Mouse (Mus musculus) cerebellum, adult 2 months (tissue): Measurements from ENCODE around the gene Abcg1. TPM values are rescaled to one million over a fixed set of nuclear protein-coding genes. Genes with fewer than 3 reads are reported as not detected.

Source experiments
- DNase-seq, 2 experiments: peaks; one replicate each; pipeline ENCODE4 v3.0.0; 2021
- H3K27ac ChIP-seq: fragments of 200-500 bp; 2 replicates; pipeline ENCODE4 v1.5.1; 2012; ENCODE audit warnings: low read length, control low read depth, inconsistent platforms; ENCODE audit not compliant: insufficient read depth
- H3K27me3 ChIP-seq: fragments of 200-500 bp; 2 replicates; pipeline ENCODE4 v1.6.1; 2012; ENCODE audit warnings: inconsistent platforms, mild to moderate bottlenecking, low read length, moderate library complexity; ENCODE audit not compliant: control insufficient read depth, insufficient read depth
- H3K4me1 ChIP-seq: fragments of 200-500 bp; 2 replicates; pipeline ENCODE4 v1.6.1; 2011; ENCODE audit warnings: low read length; ENCODE audit not compliant: control insufficient read depth, insufficient read depth
- H3K4me3 ChIP-seq: fragments of 200-500 bp; replicated peaks from 2 replicates; pipeline ENCODE3; 2011; ENCODE audit warnings: mild to moderate bottlenecking, low read depth, low read length, control low read depth; ENCODE audit not compliant: insufficient read depth
- CTCF ChIP-seq: fragments of 200-500 bp; IDR thresholded peaks from 2 replicates; pipeline ENCODE4 v1.5.1; 2011; ENCODE audit warnings: low read depth, mild to moderate bottlenecking, control low read depth, low read length, moderate library complexity, borderline replicate concordance; ENCODE audit not compliant: insufficient read depth
- POLR2A ChIP-seq: fragments of 200-500 bp; IDR thresholded peaks from 2 replicates; pipeline ENCODE4 v1.6.1; 2011; ENCODE audit warnings: low read length, control low read depth, borderline replicate concordance; ENCODE audit not compliant: insufficient read depth
- WGBS: fragments of 180-500 bp; shearing (Covaris S2); methylation state at CpG from one replicate; pipeline ENCODE4 v1.1.7; 2018; 5-methylcytosine and 5-hydroxymethylcytosine counted together
- polyA plus RNA-seq: library from polyadenylated mRNA; depleted of rRNA; stranded (reverse); fragments of >200 nt; gene quantifications from 2 replicates; pipeline ENCODE4 v1.2.3, GENCODE M21; 2012

The Abcg1 gene
- polyA plus RNA-seq, 1 experiment: 41.4 TPM

DNA sequence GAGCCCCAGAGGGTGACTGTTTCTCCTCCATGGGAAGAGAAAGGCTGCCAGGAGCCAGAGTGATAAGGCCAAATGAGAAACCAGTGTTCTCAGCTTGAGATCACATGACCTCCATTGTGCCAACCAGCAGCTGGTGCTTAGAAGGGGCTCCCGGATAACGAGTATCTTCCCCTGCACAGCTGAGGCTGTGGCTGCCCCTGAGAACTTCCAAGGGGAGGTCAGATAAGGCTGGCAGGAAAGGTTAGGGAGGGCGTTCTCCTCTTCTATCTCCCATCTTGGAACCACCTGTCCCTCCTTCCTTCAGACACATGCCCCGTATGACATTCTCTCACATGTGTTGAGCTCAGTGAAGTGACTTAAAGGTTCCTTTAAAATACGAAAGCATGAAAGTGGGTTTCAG, 23.3 kb upstream of the Abcg1 start:
- no peak overlapping the region for H3K27ac ChIP-seq
- 41% methylated on average over 5 of the region's 5 CpGs for WGBS
- H3K4me1 ChIP-seq: no peaks in the 10 kb centered on the region
- DNase-seq: no peak
- no peak overlapping the region for H3K4me3 ChIP-seq
- no peak for TF ChIP-seq CTCF
- no peak for TF ChIP-seq POLR2A
- H3K27me3 ChIP-seq: no peaks in the 10 kb centered on the region

DNA sequence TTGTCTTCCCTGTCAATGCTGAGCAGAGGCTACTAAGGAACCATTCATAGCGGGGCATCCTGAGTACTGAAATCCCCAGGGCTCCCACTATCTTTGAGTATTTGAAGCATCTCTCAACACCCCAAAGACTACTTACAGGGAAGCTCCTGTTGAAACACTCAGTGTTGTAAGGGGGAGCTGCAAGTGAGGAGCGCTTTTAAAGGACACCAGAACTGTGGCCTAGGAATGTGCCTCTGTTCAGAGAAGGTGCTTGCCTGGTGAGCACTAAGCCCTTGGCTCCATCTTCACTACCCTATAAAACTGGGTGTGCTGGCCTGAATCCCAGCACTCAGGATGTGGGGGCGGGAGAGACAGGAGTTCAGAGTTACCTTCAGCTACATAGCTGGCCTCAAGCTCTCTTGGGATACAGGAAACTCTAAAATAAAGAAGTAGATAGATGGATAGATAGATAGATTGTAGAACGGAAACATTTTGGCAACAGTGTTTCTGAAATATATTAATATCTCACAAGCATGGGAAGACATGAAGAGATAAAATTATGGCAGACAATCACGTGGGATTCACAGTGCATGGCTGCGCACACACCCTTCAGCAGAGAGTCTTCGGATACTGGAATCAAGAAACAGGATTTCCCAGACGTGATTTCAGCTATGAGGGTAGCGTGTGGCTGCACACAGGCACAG, 22.7 kb upstream of the Abcg1 start:
- 84% methylated on average over 9 of the region's 9 CpGs for WGBS
- no peak for TF ChIP-seq CTCF
- TF ChIP-seq POLR2A: no peak

GRCm38 (mm10) chr17:31036168-31036876, 21.2 kb upstream of the Abcg1 start:
- 54% methylated on average over 22 of the region's 22 CpGs for WGBS
- DNase-seq: peak; percentile 15 to 29
- TF ChIP-seq POLR2A (no peak), CTCF (no peak)
- Histone ChIP-seq H3K27me3 (no peaks in the 10 kb centered on the region), H3K4me3 (no peak overlapping the region), H3K27ac (no peak overlapping the region), H3K4me1 (no peaks in the 10 kb centered on the region)

More for the DNA sequence above, 22.7 kb upstream of the Abcg1 start:
- Histone ChIP-seq H3K4me1 (no peaks in the 10 kb centered on the region), H3K4me3 (no peak overlapping the region), H3K27ac (no peak overlapping the region), H3K27me3 (no peaks in the 10 kb centered on the region)
- no peak for DNase-seq

DNA sequence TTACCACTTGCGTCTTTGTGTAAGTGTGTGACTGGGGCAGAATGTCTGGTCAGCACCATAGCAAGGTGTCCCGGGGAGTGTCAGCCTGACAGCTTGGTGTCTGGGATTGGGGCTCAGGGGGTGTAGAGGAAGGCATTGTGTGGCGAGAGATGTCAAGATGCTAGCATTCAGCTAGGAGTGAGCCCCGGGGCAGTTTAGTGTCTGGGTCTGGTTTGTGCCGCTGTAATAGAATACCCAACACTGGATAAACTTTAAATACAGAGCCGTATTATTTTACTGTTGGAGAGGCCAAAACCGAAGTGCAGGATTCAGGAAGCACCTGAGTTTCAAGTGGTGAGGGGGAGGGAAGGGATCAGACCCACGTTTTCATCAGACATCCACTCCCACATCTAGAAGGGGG, 20.1 kb upstream of the Abcg1 start:
- DNase-seq: no peak
- Histone ChIP-seq H3K27ac (no peak overlapping the region), H3K27me3 (no peaks in the 10 kb centered on the region), H3K4me1 (no peaks in the 10 kb centered on the region), H3K4me3 (no peak overlapping the region)
- TF ChIP-seq CTCF (no peak), POLR2A (no peak)
- 91% methylated on average over 8 of the region's 8 CpGs for WGBS

DNA sequence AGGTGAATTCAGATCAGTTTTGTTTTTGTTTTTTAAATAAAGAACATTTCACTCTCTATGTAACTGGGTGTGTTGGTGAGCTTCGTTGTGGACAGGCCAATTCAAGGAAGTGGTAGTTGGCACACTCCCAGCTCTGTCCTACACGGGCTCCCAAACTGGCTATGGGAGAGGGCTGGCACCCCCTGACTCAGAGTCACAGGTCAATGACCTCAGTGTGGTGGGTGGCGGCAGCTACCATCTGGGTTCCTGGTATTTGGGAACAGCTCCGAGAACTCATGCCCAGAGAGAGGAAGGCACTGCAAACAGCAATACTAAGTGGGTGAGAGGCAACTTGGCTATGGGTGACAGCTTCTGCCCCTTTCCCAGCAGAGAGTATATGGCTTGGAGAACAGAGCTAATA, 19.1 kb upstream of the Abcg1 start:
- H3K27ac ChIP-seq: no peak overlapping the region
- no peak overlapping the region for H3K4me3 ChIP-seq
- H3K4me1 ChIP-seq: no peaks in the 10 kb centered on the region
- no peak for DNase-seq
- WGBS: 48% methylated on average over 4 of the region's 4 CpGs
- H3K27me3 ChIP-seq: no peaks in the 10 kb centered on the region
- TF ChIP-seq POLR2A (no peak), CTCF (no peak)

DNA sequence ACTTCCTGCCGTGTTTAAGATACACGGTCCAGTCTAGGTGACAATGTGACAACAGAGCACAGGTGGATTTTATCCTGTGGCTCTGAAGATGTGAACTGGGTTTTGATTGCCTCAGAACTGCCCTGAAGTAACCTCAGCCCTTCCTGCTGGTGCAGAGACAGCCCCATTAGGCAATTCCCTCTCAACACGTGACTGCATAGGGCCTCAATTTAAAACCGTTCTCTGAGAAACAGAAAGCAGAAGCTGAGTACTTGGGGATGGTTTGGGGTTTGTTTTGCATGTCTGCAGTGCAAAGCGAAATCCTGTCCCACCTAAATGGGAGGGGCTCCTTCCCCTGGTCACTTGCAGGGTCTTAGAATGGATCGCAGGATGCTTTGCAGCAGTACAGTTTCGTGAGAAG, 17.8 kb upstream of the Abcg1 start:
- H3K4me3 ChIP-seq: no peak overlapping the region
- DNase-seq: no peak
- 80% methylated on average over 7 of the region's 7 CpGs for WGBS
- H3K4me1 ChIP-seq: no peaks in the 10 kb centered on the region
- no peaks in the 10 kb centered on the region for H3K27me3 ChIP-seq
- TF ChIP-seq CTCF (no peak), POLR2A (no peak)
- no peak overlapping the region for H3K27ac ChIP-seq

GRCm38 (mm10) chr17:31040421-31040820, 17.1 kb upstream of the Abcg1 start:
- Histone ChIP-seq H3K27me3 (no peaks in the 10 kb centered on the region), H3K4me3 (no peak overlapping the region), H3K27ac (no peak overlapping the region), H3K4me1 (no peaks in the 10 kb centered on the region)
- WGBS: 87% methylated on average over 7 of the region's 7 CpGs
- no peak for TF ChIP-seq CTCF
- TF ChIP-seq POLR2A: no peak
- DNase-seq: no peak

GRCm38 (mm10) chr17:31042751-31043150, 14.7 kb upstream of the Abcg1 start:
- Histone ChIP-seq H3K27ac (no peak overlapping the region), H3K4me3 (no peak overlapping the region), H3K27me3 (no peaks in the 10 kb centered on the region), H3K4me1 (no peaks in the 10 kb centered on the region)
- 69% methylated on average over 2 of the region's 2 CpGs for WGBS
- TF ChIP-seq CTCF (no peak), POLR2A (no peak)
- no peak for DNase-seq
